Mouse (Mus musculus): ENCODE measurements around the gene Amph.
A peak's percentile ranks its signal among the peaks of the same experiment; 100 is the strongest.
"Not testable (repeated sequence)": the region's sequence is repeated elsewhere in the genome, so short reads cannot be mapped to it uniquely, and the experiment has no call there.

Gene Amph

GRCm38 (mm10) chr13:18948171-18949028, at the start of gene Amph:
Amph (plus strand) TSS chr13:18948205.
- DNase-seq = peak; percentile 36 to 51

- DNase-seq = no peak
These were observed 44.4 kb upstream of the Amph start for GRCm38 (mm10) chr13:18903623-18904022.

- DNase-seq = no peak
These were observed 33.2 kb upstream of the Amph start for GRCm38 (mm10) chr13:18914774-18915173.

GRCm38 (mm10) chr13:18933191-18933590, 14.8 kb upstream of the Amph start:
- DNase-seq = not testable (repeated sequence)

GRCm38 (mm10) chr13:18947686-18948085, 319 bp upstream of the Amph start:
- DNase-seq = no peak

GRCm38 (mm10) chr13:18949029-18949350, 985 bp downstream of the Amph start:
- no peak for DNase-seq

GRCm38 (mm10) chr13:18949626-18950200, 1.7 kb downstream of the Amph start:
- no peak for DNase-seq

- DNase-seq = no peak
These were observed 5.6 kb downstream of the Amph start for GRCm38 (mm10) chr13:18953575-18953974.

- no peak for DNase-seq
These were observed 8.3 kb downstream of the Amph start for GRCm38 (mm10) chr13:18956065-18956913.

- no peak for DNase-seq
These were observed 9.0 kb downstream of the Amph start for GRCm38 (mm10) chr13:18957028-18957427.

GRCm38 (mm10) chr13:18972571-18972970, 24.6 kb downstream of the Amph start:
- DNase-seq = no peak

- no peak for DNase-seq
These were observed 26.3 kb downstream of the Amph start for GRCm38 (mm10) chr13:18974351-18974750.

GRCm38 (mm10) chr13:18987266-18987665, 39.3 kb downstream of the Amph start:
- DNase-seq = no peak

GRCm38 (mm10) chr13:18988323-18988722, 40.3 kb downstream of the Amph start:
- no peak for DNase-seq

- DNase-seq = no peak
These were observed 41.2 kb downstream of the Amph start for GRCm38 (mm10) chr13:18989185-18989714.

GRCm38 (mm10) chr13:19002502-19002901, 54.5 kb downstream of the Amph start:
- DNase-seq = no peak

- DNase-seq = no peak
These were observed 56.4 kb downstream of the Amph start for GRCm38 (mm10) chr13:19004406-19004805.

GRCm38 (mm10) chr13:19008440-19008839, 60.4 kb downstream of the Amph start:
- DNase-seq = no peak

- DNase-seq = no peak
These were observed 66.9 kb downstream of the Amph start for GRCm38 (mm10) chr13:19014825-19015375.

- no peak for DNase-seq
These were observed 73.5 kb downstream of the Amph start for GRCm38 (mm10) chr13:19021529-19021928.

- no peak for DNase-seq
These were observed 74.3 kb downstream of the Amph start for GRCm38 (mm10) chr13:19022310-19022709.

- no peak for DNase-seq
These were observed 77.2 kb downstream of the Amph start for GRCm38 (mm10) chr13:19025091-19025688.

GRCm38 (mm10) chr13:19025906-19026305, 77.9 kb downstream of the Amph start:
- no peak for DNase-seq
